Mouse (Mus musculus) kidney, postnatal 4 days (tissue): ENCODE measurements around the gene Ncor2.

ENCODE experiments used
- DNase-seq, 2 experiments: peaks; one replicate each; pipeline ENCODE4 v3.0.0; 2021; ENCODE audit warnings: mixed read lengths in 2 of 2

Ncor2 gene

DNA sequence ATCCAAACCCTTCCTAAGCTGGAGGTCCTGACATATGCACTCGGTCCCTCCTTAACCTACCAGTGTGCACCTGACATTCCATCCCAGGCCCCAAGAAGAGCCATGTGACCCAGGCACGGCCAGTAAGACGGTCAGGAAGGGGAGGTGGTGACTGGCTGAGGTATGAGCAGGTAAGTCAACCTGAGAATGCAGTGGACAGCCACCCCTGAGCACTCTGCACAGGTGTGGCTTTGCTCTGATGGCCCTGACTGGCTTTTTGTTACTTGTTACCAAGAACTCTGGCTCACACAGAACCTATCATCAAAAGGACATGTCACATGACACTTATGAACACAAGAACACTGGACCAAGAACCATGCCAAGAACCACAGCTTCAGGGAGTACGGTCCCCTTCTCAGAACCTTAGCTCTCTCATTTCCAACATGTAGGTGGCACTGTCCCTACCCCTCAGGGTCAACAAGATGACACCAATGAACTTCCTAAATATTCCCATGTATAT is 53.0 kb downstream of the Ncor2 start:
- DNase-seq, result no peak

- no peak for DNase-seq
Observed at GRCm38 (mm10) chr5:125125219-125125618, 53.8 kb downstream of the Ncor2 start.

DNA sequence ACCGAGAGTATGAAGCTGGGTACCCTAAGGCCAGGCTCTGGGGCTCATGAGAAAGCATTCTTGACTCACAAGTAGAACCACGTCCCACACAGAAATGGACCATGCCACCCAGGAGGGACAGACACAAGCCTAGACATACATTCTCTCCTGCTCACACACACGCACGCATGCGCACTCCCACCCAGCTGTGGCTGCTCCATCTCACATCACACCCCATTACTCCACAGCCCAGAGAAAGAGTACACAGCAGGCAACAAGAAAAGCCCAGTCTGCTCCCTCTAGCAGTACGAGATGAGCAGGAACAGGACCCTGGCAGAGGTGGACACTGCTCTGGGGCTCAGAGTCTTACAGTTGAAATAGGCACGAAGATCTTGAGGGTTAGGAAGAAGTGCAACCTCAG is 55.0 kb downstream of the Ncor2 start:
- no peak for DNase-seq

GRCm38 (mm10) chr5:125123206-125123605 is 55.8 kb downstream of the Ncor2 start:
- peak; percentile 59 to 64 for DNase-seq

GRCm38 (mm10) chr5:125122546-125122945 is 56.5 kb downstream of the Ncor2 start:
- no peak for DNase-seq

DNA sequence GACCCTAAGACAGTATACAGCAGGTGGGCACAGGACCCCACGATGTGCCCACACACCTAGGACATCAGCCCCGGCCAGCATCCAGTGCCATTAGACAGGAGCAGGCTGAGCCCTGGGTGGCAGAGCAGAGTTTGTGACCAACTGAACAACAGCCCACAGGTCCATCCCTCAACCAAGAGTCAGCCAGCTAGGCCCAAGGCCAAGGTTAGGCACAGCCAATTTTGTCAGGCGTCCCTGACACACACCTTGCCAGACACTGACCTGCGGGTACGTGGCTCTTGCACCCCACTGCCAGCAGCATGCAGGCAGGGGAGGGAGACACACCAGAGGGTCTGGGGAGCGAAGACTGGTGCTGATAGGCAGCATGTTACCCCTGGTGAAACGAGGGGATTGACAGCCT is 57.0 kb downstream of the Ncor2 start:
- no peak for DNase-seq

DNA sequence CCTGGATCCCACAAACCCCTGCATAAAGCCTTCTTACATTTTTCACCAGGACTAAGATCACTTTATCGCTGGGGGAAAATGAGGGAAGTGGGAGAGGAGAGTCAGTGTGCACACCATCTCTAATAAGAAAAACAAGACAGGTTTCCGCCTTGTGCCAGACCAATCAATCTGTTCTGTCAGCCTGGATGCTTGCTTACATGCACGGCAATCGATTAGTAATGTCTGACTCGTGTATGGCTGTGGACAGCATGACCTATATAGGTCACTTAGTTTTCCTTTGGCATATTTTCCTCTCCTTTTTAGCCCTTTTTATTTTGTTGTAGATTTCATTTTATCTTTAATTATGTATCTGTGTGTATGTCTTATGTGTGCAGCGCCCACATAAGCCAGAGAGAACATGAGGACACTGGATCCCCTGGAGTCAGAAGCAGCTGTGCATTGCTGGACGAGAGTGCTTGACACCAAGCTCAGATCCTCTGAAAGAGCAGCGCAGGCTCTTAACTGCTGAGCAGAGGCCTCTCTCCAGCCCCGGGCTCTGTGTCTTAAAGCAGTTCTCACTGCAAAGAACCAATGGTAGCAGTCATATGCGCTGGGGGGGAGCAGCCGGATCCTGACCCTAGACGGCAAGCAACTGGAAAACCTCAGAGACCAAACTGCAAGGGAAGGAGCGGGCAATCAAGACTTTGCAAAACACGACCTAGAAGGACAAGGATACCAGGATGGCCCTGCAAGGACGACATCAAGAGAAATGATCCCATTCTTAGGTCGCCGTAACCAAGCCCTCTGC is 58.3 kb downstream of the Ncor2 start:
- no peak for DNase-seq

- no peak for DNase-seq
Observed at GRCm38 (mm10) chr5:125117238-125117637, 61.8 kb downstream of the Ncor2 start.

DNA sequence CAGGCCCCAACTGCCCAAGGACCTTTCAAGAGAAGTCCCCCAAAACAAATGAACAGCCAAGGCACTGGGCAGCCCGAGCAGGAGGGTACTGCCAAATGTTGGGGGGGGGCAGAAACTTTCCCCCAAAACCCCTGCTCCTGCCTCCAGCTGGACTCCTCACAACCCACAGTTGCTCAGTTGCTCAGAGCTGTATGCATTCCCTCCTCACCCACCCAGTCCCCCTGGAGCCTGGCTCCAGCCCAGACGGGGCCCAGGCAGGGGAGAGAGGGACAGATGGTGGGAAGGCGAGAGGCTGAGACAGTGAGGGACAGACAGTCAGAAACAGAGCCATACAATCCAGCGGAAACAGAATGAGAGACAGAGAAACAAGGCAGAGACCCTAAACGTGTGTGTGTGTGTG is 66.0 kb downstream of the Ncor2 start:
- DNase-seq, result no peak

- no peak for DNase-seq
Observed at GRCm38 (mm10) chr5:125112588-125112987, 66.4 kb downstream of the Ncor2 start.

GRCm38 (mm10) chr5:125111137-125111536 is 67.9 kb downstream of the Ncor2 start:
- DNase-seq, result peak; percentile 64 to 73

DNA sequence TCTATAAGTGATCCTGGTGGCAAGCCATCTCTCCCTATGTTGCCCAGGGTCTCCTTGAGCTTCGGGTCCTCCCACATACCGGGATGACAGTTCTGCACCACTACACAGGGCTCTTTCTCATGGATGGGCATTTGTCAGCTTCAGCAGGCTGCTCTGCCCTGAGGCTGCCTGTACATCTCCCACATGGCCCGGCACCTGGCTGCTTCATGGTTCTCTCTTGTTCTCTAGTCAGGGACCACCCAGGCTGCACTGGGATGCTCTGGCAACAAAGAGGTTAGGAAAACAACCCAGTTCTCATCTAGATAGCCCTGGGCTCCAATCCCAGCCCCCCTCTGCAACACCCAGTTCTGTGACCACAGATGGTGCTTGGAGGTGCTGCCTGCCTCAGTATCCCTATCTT is 68.3 kb downstream of the Ncor2 start:
- DNase-seq, result peak; percentile 46 to 62

DNA sequence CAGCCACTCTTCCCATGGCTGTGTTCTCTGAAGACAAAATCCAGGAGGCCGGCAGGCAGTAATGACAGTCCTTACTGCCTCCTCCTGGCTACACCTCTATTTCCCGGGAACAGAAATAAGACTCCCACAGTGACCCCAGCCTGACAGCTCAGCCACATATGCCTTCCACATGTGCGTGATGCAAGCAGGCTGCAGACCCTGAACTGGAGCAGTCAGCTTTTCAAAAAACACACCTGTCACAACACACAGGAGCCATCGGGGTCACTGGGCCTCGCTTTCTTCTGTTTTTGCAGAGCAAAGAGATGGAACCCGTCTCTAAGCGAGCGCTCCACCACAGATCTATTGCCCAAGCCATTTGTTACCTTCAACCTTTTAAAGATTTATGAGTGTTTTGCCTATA is 68.8 kb downstream of the Ncor2 start:
- DNase-seq, result no peak

GRCm38 (mm10) chr5:125107011-125107651 is 71.9 kb downstream of the Ncor2 start:
- DNase-seq, result peak; percentile 84 to 89

GRCm38 (mm10) chr5:125106191-125106590 is 72.8 kb downstream of the Ncor2 start:
- peak in 1 of 2 experiments; percentile 51 for DNase-seq

DNA sequence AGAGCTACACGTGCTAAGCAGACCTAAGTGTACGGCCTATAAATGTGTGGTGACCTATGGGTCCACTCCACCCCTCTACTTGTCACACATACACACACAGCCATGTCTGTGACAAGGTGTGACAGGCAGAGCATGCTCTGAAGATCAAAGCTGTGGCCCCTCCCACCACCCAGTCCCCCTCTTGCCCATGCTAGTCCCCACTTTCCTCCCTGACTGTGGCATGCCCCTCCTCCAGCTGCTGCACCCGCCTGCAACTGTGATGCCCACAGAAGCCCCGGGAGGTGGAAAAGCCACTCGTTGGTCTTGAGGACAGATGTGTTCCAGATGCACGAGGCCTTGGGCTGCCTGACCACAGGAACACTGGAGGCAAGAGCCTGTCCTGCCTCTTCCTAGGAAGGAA is 74.2 kb downstream of the Ncor2 start:
- DNase-seq, result no peak

GRCm38 (mm10) chr5:125103396-125103795 is 75.6 kb downstream of the Ncor2 start:
- DNase-seq, result no peak

DNA sequence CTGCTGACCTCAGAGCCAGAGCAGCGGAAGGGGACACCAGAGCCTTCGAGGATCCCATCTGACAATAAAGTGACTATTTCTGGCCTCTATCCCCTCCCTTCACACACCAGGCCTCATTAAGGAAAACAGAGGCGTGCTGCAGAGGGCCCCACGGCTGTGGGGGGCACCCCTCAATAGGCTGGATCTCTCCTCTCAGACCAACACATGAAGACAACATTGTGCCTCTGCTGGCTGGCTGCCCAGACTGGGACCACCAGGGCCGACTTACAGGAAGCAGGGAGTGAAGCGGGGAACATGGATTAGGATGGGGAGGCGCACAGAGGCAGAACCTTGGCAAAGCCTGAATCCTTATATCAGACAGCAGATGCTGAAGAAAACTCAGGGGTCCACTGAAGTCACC is 76.1 kb downstream of the Ncor2 start:
- DNase-seq, result peak; percentile 40 to 57

- DNase-seq, result no peak
Observed at GRCm38 (mm10) chr5:125102352-125102751, 76.7 kb downstream of the Ncor2 start.

DNA sequence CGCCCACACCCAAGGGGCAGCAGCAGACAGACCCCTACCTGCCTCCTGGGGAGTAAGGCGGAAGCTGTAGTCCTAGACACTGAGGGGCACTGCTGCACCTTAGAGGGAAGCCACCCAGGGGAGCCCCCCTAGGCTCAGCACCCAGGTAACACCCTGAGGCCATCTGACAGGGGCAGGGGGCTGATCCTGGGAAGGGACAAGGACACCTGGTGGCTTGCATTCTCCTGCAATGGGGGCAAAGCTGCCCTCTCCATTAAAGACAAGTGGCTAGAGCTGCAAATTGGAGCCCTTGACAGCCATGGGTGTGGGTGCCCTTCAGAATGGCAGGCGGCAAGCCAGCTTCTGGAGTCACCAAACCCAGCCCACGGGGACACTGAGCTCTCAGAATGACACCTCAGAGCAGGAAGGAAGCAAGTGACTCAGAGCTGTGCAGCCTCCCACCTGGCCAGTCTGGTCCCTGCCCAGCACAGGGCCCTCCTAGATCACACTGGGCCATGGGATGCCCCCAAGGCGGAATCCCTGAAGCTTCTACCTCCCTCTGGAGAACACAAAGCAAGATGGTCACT is 79.2 kb downstream of the Ncor2 start:
- no peak for DNase-seq

DNA sequence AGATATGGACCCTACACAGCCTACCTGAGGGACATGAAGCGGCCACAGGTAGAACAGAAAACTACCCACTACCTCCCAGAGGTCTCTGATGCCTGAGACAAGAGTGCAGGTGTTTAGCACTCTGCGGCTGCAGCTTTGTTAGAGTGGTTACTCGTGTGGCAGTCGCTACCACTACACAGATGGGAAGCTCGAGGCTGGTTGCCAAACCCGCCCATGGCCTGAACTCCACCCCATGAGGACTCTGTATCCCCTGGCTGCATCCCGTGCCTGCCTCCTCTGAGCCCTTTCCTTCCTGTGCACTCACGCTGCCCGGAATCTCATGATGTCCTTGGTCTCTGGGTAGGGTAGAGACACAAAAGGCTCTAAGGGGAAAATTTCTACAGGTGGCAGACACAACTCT is 80.3 kb downstream of the Ncor2 start:
- no peak for DNase-seq

- no peak for DNase-seq
Observed at GRCm38 (mm10) chr5:125096368-125096767, 82.7 kb downstream of the Ncor2 start.

GRCm38 (mm10) chr5:125095525-125096175 is 83.4 kb downstream of the Ncor2 start:
- DNase-seq, result peak; percentile 65 to 69
